Mouse (Mus musculus) monocyte, adult 59 days (primary cell): Measurements from ENCODE around the gene Csnk1e. TPM values are rescaled to one million over a fixed set of nuclear protein-coding genes. Genes with fewer than 3 reads are reported as not detected.

ENCODE experiments used
- total RNA-seq, 2 experiments: library from RNA; stranded (reverse); gene quantifications; one replicate each; pipeline ENCODE4 v1.2.4; 2023

The Csnk1e gene
- 100 to 1,000 TPM; 144 to 153 TPM for total RNA-seq

GRCm38 (mm10) chr15:79455106-79455810 lies at the start of gene Csnk1e:
TSS of gene Csnk1e (minus strand) at chr15:79455566.

GRCm38 (mm10) chr15:79504707-79505452 lies 49.5 kb upstream of the Csnk1e start, which contains the start of gene Kcnj4:
TSS of gene Kcnj4 (minus strand) at chr15:79505241.

GRCm38 (mm10) chr15:79402836-79403762 lies 52.3 kb downstream of the Csnk1e start, which contains the start of gene Tmem184b:
TSS of gene Tmem184b (minus strand) at chr15:79403569.

Other genes with a start within 250 kb of the Csnk1e start
- gene Pick1, start 226.4 kb downstream of the Csnk1e start, total RNA-seq, result 10 to 100 TPM; 12.3 to 12.7 TPM
- under 1 TPM in 1 of 2 experiments, not detected in 1; 0.21 TPM for gene Gm49486, start 226.2 kb downstream of the Csnk1e start, total RNA-seq
- gene Slc16a8, start 200.8 kb downstream of the Csnk1e start, total RNA-seq, result not detected
- gene Baiap2l2, start 170.0 kb downstream of the Csnk1e start, total RNA-seq, result not detected
- gene Pla2g6, start 127.2 kb downstream of the Csnk1e start, total RNA-seq, result 1 to 10 TPM; 4.7 to 7.8 TPM
- 10 to 100 TPM; 70.0 to 72.2 TPM for gene Maff, start 108.9 kb downstream of the Csnk1e start, total RNA-seq
- gene Tmem184b, start 52.0 kb downstream of the Csnk1e start, total RNA-seq, result 100 to 1,000 TPM in 1 of 2 experiments, 10 to 100 TPM in 1; 94.0 to 114 TPM
- gene Kcnj4, start 49.7 kb upstream of the Csnk1e start, total RNA-seq, result not detected
- not detected for gene Kdelr3, start 60.8 kb upstream of the Csnk1e start, total RNA-seq
- gene Ddx17, start 91.2 kb upstream of the Csnk1e start, total RNA-seq, result 100 to 1,000 TPM; 237 to 241 TPM
- gene Dmc1, start 149.5 kb upstream of the Csnk1e start, total RNA-seq, result not detected
- gene Fam227a, start 203.4 kb upstream of the Csnk1e start, total RNA-seq, result under 1 TPM; 0.67 to 0.81 TPM
- 10 to 100 TPM in 1 of 2 experiments, 1 to 10 TPM in 1; 7.3 to 10.7 TPM for gene Cby1, start 203.6 kb upstream of the Csnk1e start, total RNA-seq
- gene Tomm22, start 215.3 kb upstream of the Csnk1e start, total RNA-seq, result 10 to 100 TPM; 85.1 to 92.9 TPM
- gene Josd1, start 232.4 kb upstream of the Csnk1e start, total RNA-seq, result 10 to 100 TPM; 18.6 to 22.5 TPM
- 10 to 100 TPM; 55.9 to 67.9 TPM for gene Gtpbp1, start 235.3 kb upstream of the Csnk1e start, total RNA-seq